Mouse (Mus musculus) erythroid progenitor cell, adult 5-6 weeks (primary cell): Measurements from ENCODE around the gene Gmppa. TPM values are rescaled to one million over a fixed set of nuclear protein-coding genes. Genes with fewer than 3 reads are reported as not detected.

ENCODE experiments used
- ATAC-seq: replicated peaks from 2 replicates; pipeline ENCODE4 v1.8.0; 2016; ENCODE audit warnings: moderate number of reproducible peaks, mild to moderate bottlenecking, moderate TSS enrichment, inconsistent platforms; ENCODE audit not compliant: poor library complexity, low FRiP score, severe bottlenecking
- total RNA-seq, 2 experiments: library from RNA; stranded (forward) in 1 of 2; stranded (reverse) in 1 of 2; fragments of 150-400 nt in 1 of 2; fragments of 186-747, 209-891 nt in 1 of 2; gene quantifications; 2 replicates each; pipeline versions ENCODE4 v1.2.3 to v1.2.4; 2015 to 2017; ENCODE audit warnings: low replicate concordance in 2 of 2

The Gmppa gene
- total RNA-seq, 2 experiments from 2014 or later, result 3.6 to 17.6 TPM

DNA sequence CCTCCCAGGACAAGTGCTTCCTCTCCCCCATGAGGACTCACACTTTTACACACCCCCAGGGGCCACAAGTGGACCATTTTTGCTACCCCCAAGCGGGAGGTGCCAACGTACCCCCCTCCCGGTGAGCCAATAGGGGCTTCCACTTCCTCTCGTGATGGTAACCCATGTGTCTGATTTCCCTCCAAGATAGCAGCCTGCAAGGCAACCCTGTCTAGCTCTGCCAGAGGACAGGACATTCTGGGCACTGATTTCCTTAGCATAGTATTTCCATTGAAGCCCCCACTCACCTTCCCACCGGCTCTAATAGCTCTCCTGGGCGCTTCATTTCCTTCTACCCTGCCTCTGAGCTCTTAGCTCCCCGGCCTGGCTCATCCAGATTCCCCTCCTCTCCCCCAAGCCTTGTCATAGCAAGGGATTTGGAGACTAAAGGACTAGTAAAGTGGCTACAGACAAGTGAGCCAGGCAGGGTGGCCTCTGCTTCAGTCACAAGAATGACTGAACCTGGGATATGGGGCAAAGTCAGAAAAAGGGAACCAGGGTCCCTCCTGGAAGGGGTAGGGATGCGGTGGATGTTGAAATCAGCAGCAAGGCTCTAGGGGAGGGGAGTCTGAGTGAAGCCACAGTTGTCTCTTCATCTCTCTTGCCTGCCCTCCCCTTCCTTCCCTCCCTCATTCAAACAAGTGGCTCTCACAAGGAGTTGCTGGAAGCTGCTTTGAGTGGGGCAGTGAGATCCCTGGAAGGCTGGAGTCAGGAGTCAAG lies 13.8 kb downstream of the Gmppa start:
- ATAC-seq, result no peak

GRCm38 (mm10) chr1:75450314-75451005 lies 14.7 kb downstream of the Gmppa start, which contains the start of gene Asic4:
Gene Asic4 (plus strand): TSS chr1:75450436.
- ATAC-seq, result no peak; the same call in 1 of the 2 replicates

GRCm38 (mm10) chr1:75451900-75452299 lies 16.2 kb downstream of the Gmppa start:
- no peak for ATAC-seq

DNA sequence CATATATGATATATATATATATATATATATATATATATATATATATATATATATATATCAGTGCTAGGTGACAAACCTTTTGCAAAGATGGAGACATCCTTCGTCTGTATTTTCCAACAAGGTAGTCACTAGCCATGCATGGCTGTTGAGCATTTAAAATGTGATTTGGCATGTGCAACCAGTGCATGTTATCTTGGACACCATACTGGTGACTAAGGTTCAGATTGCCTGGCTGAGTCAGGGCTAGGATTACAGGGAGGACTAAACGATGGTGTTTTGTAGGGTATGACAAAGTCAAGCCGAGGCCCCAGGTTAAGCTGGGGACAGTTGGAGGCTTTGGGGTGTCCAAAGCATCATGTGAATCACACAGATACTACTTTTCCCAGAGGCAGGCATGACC lies 19.7 kb downstream of the Gmppa start:
- ATAC-seq, result no peak

- no peak for ATAC-seq
Observed at GRCm38 (mm10) chr1:75455948-75456347, 20.2 kb downstream of the Gmppa start.

DNA sequence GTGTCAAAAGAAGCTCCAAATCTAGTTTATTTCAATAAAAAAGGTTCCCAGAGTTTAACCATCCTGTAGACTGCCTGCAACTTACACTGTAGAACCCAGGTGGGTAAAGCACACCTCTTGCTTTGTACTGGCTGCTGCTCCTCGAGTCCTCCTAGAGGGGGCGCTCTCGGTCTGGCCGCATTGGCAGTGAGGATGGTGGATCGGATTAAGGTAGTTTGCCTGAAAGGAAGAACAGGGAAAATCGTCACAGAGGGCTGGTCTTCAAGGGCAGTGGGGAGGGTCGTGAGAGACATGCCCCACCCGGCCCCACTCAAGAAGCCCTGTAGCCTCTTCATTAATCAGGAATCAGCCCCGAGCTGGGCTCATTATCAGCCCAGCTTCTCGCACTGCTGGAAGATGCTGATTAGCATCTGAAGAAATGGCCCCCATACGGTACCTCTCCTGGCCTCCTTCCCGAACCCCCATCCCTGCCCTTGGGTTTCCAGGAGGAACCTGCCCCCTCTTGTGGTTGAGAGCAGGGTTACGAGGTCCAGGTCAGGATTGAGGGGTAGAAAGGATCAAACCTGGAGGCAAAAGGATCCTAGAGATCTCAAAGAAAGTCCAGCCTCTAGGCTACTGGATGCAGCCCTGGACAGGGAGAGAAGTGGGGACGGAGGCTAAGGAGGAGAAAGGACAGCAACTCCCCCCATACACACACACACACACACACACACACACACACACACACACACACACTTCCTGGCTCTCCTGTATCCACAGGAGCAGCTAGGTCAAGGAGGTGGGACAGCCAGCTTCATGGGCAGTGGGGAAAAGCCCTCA lies 21.2 kb downstream of the Gmppa start:
- ATAC-seq, result no peak

- no peak for ATAC-seq
Observed at GRCm38 (mm10) chr1:75457710-75458024, 21.9 kb downstream of the Gmppa start.

DNA sequence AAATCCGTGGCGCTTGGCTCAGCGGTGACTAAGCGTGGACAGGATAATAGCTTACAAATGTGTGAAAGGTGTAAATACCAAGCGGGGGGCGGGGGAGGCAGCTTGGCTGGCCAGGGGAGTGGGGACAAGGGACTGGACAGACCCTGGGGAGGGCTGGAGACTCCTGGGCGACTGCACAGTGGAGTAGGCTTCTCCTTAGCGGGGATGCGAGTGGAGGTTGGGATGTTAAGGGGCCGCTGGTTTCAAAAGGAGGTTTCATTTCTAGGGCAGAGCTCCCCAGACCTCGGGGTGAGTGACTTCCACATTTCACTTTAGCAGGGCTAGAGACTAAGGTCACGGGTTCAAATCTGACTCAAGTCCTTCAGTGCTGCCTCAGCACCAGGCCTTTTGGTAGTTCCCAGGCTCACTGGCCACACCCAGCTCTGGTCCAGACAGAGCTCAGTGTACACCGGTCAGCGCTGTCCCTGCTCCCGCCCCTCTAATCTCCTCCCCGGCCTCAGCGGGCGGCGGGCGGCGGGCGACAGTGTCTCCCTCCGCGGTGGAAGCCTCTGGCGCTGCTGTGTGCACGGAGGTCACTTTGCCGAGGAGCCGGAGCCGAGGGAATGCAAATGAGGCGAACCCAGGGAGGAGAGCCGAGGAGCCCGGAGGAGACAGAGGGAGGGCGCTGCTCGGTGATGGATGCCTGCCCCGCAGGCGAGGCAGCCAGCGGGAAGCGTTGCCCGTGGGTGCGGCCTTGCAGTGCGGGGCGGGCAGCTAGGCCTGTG lies 22.5 kb downstream of the Gmppa start:
- no peak for ATAC-seq

- no peak for ATAC-seq
Observed at GRCm38 (mm10) chr1:75458789-75459684, 23.3 kb downstream of the Gmppa start.

GRCm38 (mm10) chr1:75460297-75460696 lies 24.6 kb downstream of the Gmppa start:
- no peak for ATAC-seq

GRCm38 (mm10) chr1:75462636-75463035 lies 26.9 kb downstream of the Gmppa start:
- ATAC-seq, result no peak

- no peak; the same call in 1 of the 2 replicates for ATAC-seq
Observed at GRCm38 (mm10) chr1:75463652-75464204, 28.0 kb downstream of the Gmppa start.

DNA sequence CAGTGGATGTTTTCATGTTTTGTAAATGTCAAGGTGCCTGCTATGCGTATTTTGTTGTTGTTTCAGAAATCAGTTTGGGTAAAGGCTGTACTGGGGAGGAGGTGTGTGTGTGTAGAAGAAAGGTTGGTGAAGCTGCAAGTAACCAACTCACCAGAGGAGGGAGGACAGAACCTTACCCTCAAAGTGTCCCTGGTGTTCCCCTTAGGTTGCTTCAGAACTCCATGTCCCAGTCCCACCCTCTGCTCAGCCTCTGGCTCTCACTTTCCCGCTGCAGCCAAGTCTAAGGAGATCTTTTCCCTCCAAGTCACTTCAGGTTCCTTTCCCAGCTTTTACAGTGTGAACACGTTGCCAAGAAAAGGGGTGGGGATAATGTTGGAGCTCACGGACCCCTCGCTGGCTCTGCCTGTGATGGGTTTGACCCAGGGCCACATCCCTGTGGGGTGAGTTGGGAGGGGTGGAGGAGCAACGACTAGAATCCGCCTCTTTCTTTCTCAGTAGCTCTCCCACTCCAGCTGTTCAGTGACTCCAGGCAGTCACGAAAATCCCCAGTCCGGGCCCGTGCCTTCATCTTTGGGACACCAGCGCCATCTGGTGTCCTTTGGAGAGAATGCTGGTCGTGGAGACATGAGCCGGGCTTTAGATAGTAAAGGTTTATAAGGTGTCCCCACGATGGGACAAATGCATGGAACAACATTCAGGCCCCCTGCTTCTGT lies 31.6 kb downstream of the Gmppa start:
- ATAC-seq, result no peak

DNA sequence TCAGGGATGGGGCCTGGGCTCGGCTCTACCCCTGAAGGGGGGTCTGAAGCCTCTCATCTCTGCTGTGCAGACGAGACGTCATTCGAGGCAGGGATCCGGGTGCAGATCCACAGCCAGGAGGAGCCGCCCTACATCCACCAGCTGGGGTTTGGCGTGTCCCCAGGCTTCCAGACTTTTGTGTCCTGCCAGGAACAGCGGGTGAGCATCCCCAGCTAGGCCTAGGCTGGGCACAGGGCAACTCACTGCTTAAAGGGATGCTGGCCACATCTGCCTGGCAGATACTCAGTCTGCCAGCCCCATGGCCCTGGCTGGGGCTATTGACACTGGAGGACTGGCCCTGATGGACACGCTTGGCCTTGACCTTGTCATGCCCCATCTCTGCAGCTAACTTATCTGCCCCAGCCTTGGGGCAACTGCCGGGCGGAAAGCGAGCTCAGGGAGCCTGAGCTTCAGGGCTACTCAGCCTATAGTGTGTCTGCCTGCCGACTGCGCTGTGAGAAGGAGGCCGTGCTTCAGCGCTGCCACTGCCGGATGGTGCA lies 33.6 kb downstream of the Gmppa start:
- ATAC-seq, result no peak

- no peak for ATAC-seq
Observed at GRCm38 (mm10) chr1:75476441-75476840, 40.7 kb downstream of the Gmppa start.

DNA sequence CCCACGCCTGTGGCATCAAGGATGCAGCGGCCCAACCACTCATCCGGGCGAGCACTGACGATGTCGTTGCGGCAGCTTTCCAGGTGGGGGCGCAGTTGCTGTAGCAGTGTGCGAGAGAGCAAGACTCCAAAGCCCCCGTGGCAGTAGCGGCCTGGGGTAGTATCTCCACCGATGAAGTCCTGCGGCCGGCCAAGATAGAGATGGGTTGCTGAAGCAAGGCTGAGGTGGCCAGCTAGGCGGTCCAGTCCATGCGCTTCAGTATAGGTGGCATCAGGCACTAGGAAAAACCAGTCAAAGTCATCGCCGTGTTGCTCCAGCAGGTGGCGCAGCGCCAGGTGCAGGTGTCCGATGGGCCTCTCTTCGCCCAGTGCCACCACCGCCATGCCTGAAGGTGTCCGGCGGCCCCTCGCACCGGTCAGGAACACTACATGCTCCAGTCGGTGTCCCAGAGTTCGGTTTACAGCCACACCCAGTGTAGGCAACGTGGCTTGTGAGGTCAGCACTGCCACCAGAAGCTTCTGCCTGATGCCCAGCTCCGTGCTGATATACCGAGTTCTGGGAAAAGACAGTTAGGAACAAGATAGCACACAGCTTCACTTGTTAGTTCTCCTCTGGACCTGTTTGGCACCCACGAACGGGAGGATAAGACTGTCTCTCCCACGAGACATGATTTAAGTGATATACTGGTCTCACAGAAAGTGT lies 41.7 kb downstream of the Gmppa start:
- no peak; the same call in 1 of the 2 replicates for ATAC-seq

GRCm38 (mm10) chr1:75477966-75478290 lies 42.2 kb downstream of the Gmppa start:
- ATAC-seq, result no peak
